Mouse (Mus musculus) cerebellum, adult 2 months (tissue): ENCODE measurements around the gene Snx8.

Experiments
- CTCF ChIP-seq: fragments of 200-500 bp; IDR thresholded peaks from 2 replicates; pipeline ENCODE4 v1.5.1; 2011; ENCODE audit warnings: low read depth, mild to moderate bottlenecking, control low read depth, low read length, moderate library complexity, borderline replicate concordance; ENCODE audit not compliant: insufficient read depth
- POLR2A ChIP-seq: fragments of 200-500 bp; IDR thresholded peaks from 2 replicates; pipeline ENCODE4 v1.6.1; 2011; ENCODE audit warnings: low read length, control low read depth, borderline replicate concordance; ENCODE audit not compliant: insufficient read depth

- TF ChIP-seq POLR2A = no peak
- TF ChIP-seq CTCF = no peak
Measured at GRCm38 (mm10) chr5:140332519-140332918, 56.5 kb downstream of the Snx8 start.
